Mouse (Mus musculus): ENCODE measurements around the gene Prcp. TPM values are rescaled to one million over a fixed set of nuclear protein-coding genes. Genes with fewer than 3 reads are reported as not detected.
"Not testable (repeated sequence)": the region's sequence is repeated elsewhere in the genome, so short reads cannot be mapped to it uniquely, and the experiment has no call there.

Gene Prcp
- total RNA-seq, 2 experiments from 2014 or later: 9.0 to 11.3 TPM

- intact Hi-C loops (cut with DNase I): no loop called here
- no peak for DNase-seq (ENCODE audit: low spot score in 2 of 2)
These were observed 10.9 kb downstream of the Prcp start for GRCm38 (mm10) chr7:92884998-92885660.

DNA sequence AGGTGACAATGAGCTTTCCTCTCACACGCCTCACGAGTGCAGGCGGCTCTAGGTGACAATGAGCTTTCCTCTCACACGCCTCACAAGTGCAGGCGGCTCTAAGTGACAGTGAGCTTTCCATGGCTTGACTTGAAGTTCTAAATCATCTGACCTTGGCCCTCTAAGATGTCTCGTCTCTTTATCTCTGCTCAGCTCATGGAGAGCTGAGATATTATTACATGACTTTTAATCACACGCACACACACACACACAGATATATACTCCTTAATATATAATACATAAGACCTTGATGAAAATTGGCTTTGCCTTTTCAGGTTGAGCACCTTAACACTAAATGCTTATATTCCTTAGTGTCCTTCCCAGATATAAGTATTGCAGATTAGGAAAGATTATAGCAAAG lies 12.5 kb downstream of the Prcp start:
- intact Hi-C loops (cut with DNase I): no loop called here
- no peak for DNase-seq (ENCODE audit: low spot score in 2 of 2)

DNA sequence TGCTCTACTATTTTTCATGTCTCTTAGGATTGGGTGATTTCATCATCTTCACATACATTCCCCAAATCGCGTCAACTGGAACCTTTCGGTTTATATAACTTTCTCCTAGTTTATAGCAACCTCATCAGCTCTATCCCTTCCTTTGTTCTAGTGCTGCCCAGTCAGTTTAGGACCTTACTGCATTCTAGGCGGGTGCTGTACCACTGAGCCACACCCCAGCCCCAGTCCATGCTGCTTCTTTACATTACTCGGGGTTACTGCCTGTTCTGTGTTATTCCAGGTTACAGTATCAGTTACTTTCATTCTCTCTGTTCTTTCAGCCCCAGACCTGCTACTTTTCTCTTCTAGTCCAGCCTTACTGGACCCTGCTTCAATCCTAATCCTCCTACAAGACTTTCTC lies 13.0 kb downstream of the Prcp start:
- DNase-seq (ENCODE audit: low spot score in 2 of 2): no peak
- intact Hi-C loops (cut with DNase I): no loop called here

DNA sequence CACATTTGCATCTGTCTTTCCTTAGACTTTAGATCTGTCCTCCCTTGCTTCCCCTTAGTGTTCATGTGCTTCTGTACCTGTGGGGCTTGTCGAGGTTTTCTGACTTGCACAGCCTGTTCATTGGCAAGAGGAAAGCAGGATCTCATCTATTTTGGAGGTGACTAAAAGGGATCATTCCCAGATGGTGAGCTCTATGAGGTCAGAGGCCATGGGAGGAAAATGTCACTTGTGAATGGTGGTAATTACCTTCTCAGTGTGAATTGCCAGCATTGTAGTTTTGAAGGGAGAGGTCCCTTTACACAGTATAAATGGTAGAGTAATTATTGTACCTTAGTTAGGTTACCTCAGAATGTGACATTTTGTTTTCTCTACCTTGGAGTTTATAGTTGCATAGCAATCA lies 15.9 kb downstream of the Prcp start:
- no peak for DNase-seq (ENCODE audit: low spot score in 2 of 2)
- intact Hi-C loops (cut with DNase I): no loop called here

GRCm38 (mm10) chr7:92890618-92891230 lies 16.5 kb downstream of the Prcp start:
- intact Hi-C loops (cut with DNase I): no loop called here
- no peak for DNase-seq (ENCODE audit: low spot score in 2 of 2)

DNA sequence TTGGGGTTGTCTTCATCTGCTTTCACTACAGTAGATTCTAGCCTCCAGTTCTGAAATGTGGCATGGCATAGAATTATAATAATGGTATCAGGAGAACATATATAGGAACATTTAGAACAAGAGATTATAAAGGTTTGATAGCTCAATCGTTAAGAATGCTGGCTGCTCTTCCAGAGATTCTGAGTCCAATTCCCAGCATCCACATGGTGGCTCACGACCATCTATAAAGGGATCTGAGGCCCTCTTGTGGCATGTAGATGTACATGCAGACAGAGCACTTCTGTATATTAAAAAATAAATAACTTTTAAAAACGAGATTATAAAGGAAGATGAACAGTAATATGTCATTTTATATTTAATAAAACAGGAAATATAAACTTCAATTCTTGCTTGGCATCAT lies 19.2 kb downstream of the Prcp start:
- intact Hi-C loops (cut with DNase I): no loop called here
- no peak for DNase-seq (ENCODE audit: low spot score in 2 of 2)

DNA sequence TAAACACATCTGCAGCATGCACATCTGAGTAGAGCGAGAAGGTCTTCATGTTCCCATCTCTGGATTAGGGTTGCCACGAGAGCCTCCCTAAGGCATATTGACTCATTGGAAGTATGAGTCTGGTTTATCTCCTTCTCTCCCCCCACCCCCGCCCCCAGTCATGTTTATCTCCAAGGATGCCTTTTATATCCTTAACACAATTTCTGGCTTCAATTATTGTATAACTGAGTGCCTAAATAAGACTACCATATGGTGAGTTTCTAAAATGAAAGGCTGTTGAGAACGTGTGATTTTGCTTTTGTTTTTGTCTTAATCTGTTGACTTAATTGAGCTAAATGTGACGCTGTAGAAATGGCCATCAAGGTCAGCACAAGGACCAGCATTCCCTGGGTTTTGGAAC lies 21.8 kb downstream of the Prcp start:
- no peak for DNase-seq (ENCODE audit: low spot score in 2 of 2)
- intact Hi-C loops (cut with DNase I): loop anchor here (5.0 kb wide), 1 partner anchor 66 kb away; no protein-coding TSS in a partner anchor

DNA sequence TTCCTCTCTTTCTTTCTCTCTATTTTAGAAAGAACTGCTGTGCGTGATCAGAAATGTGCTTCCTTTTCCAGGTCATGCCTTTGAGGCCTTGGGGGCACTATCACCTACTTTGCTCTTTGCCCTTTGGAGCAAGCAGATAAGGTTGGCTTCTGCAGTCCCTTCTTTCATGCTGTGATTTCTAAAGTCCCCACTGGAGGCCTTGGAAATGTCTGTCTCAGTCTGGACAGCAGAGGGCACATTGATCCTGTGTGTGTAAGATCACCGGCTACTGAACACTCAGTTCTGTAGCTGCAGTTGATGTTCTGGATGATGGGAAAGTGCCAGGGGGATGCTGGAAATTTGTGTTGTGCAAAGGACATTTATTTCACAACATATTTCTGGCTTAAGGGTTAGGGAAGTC lies 22.8 kb downstream of the Prcp start:
- peak; percentile 32 to 34 for DNase-seq (ENCODE audit: low spot score in 2 of 2)
- intact Hi-C loops (cut with DNase I): loop anchor here (5.0 kb wide), 1 partner anchor 65 kb away; no protein-coding TSS in a partner anchor

- intact Hi-C loops (cut with DNase I): loop anchor here (1.0 kb wide), 1 partner anchor 29 kb away; the partner anchor contains the start of genes Ddias and Prcp
- peak; percentile 41 to 68 for DNase-seq (ENCODE audit: low spot score in 2 of 2)
These were observed 29.2 kb downstream of the Prcp start for GRCm38 (mm10) chr7:92903360-92904038.

GRCm38 (mm10) chr7:92904285-92904684 lies 30.0 kb downstream of the Prcp start:
- intact Hi-C loops (cut with DNase I); DNase-seq (ENCODE audit: low spot score in 2 of 2): not testable (repeated sequence)

- DNase-seq (ENCODE audit: low spot score in 2 of 2): no peak
These were observed 46.0 kb downstream of the Prcp start for GRCm38 (mm10) chr7:92920172-92920856.

GRCm38 (mm10) chr7:92920857-92921172 lies 46.5 kb downstream of the Prcp start:
- intact Hi-C loops (cut with DNase I): no loop called here

More at GRCm38 (mm10) chr7:92920172-92920856, 46.0 kb downstream of the Prcp start:
- intact Hi-C loops (cut with DNase I): no loop called here

DNA sequence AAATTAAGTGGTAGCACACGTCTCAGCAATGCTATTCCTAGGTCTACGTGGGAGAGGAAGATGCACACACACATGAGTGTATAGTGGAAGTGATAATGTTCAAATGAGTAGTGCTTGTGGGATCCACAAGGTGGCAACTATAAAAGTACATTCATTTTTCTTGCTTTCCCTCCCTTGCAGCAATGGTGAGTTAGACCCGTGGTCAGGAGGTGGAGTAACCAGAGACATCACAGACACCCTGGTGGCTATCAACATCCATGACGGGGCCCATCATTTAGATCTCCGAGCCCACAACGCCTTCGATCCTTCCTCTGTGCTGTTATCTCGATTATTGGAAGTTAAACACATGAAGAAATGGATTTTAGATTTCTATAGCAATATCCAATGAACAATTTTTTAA lies 58.5 kb downstream of the Prcp start:
- intact Hi-C loops (cut with DNase I): no loop called here
- no peak for DNase-seq (ENCODE audit: low spot score in 2 of 2)

More at GRCm38 (mm10) chr7:92920857-92921172, 46.5 kb downstream of the Prcp start:
- DNase-seq (ENCODE audit: low spot score in 2 of 2): no peak

DNA sequence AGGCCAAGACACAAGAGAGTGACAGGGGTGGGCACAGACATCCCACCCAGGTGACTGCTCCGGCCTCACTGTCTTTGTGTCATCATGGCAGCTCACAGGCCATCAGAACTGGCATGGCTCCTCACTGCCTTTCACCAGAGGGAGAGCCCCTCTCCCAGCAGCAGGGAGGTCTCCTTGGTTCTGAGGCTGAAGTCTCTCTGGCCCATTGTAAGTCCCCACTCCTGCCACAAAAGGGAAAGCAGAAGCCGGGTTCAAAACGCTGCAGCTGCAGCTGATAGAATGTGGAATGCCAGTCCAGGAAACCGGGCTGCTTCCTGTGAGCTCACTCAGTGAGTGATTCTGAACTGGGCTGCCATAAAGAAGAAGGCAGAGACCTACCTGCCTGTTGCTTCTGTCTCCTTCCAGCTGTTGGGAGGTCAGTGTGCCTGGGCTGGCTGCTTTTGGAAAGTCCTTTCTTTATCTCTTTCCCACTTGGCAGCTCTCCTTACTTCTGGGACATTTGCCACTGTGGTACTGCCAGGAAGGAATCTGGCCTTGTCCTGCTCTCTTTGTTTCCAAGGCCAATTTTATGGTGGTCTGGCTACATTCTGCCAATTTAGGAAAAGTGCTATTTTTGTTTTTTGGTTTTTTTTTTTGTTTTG lies 59.2 kb downstream of the Prcp start:
- intact Hi-C loops (cut with DNase I); DNase-seq (ENCODE audit: low spot score in 2 of 2): not testable (repeated sequence)

DNA sequence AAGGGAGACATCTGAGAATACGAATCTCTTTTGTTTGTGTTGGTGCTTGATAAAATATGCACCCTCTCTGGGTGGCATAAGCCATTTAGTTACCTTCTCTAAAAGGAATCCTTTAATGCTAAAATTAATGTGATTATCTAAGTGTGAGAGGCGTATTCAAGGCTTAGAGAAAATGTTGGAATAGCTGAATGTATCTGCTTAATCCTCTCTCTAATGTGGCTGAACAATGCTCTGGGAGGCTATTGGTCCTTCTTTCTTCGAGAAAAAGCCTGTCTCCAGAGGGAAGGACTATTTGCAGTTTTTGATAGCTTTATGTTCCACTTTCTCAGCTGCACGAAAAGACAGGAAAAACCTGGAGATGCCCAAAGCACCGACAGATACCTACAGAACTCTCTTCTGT lies 62.5 kb downstream of the Prcp start:
- DNase-seq (ENCODE audit: low spot score in 2 of 2): no peak
- intact Hi-C loops (cut with DNase I): no loop called here

- peak; percentile 20 to 53 for DNase-seq (ENCODE audit: low spot score in 2 of 2)
- intact Hi-C loops (cut with DNase I): no loop called here
These were observed 63.7 kb downstream of the Prcp start for GRCm38 (mm10) chr7:92937955-92938354.

DNA sequence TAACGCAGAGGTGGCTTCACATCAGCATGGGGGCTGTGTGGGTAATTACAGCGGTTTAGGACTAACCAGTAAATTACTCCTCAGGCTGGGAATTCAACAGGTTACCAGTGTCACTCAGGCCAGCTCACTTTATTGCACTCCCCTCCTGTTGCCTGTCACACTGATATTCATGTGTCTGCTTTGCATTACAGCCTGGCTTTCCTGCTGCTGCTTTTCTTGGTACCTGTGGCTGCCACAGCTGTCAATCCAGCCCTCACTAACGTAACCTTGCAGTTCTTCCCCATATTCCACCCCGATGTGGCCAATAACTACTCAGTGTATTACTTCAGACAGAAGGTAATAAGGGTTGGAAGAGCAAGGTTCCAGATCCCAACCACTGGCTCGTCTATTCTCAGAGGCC lies 65.5 kb downstream of the Prcp start:
- no peak for DNase-seq (ENCODE audit: low spot score in 2 of 2)
- intact Hi-C loops (cut with DNase I): no loop called here

- peak in 1 of 2 experiments; percentile 17 for DNase-seq (ENCODE audit: low spot score in 2 of 2)
- intact Hi-C loops (cut with DNase I): no loop called here
These were observed 76.5 kb downstream of the Prcp start for GRCm38 (mm10) chr7:92950775-92951174.

DNA sequence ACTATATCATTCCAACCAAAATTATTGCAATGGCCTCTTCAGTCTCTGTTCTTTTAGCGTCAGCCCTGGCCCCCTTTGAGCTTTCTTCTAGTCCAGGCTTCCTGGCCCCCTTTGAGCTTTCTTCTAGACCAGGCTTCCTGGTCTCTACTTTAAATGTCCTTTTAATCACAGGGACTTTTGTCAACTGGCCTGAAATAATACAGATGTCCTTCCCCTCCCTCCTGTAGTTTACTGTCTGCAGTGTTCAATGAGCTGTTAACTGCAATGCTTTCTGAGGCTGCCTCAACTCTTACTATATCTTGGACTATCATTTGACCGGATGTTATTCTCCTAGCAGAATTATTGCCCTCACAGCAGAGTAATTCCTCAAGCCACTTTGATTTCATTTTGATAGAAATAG lies 77.9 kb downstream of the Prcp start:
- no peak for DNase-seq (ENCODE audit: low spot score in 2 of 2)

DNA sequence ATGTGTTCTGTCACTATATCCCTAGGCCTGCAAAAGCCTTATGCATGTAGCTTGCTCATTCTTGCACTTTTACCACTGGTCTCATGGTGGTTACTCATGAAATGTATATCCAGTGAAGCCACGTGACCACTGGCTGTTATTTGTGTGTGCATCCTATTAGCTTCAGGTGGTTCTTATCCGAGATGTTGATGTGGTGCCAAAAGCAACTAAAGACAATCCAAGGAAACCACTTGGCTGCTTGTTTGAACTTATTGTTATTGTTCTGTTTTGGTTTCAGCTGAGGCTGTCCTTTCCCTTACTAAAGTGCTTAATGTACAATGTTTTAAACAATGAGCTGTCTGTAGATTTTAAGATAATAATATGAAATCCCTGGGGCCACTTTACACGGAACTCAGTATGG lies 85.5 kb downstream of the Prcp start:
- no peak for DNase-seq (ENCODE audit: low spot score in 2 of 2)
- intact Hi-C loops (cut with DNase I): loop anchor here (5.0 kb wide), 1 partner anchor 62 kb away; no protein-coding TSS in a partner anchor

More for the DNA sequence above, 77.9 kb downstream of the Prcp start:
- intact Hi-C loops (cut with DNase I): no loop called here
